Mouse (Mus musculus): ENCODE measurements around the gene St3gal3. TPM values are rescaled to one million over a fixed set of nuclear protein-coding genes. Genes with fewer than 3 reads are reported as not detected.

The St3gal3 gene
- polyA plus RNA-seq, 1 experiment from 2014 or later: 5.6 TPM

DNA sequence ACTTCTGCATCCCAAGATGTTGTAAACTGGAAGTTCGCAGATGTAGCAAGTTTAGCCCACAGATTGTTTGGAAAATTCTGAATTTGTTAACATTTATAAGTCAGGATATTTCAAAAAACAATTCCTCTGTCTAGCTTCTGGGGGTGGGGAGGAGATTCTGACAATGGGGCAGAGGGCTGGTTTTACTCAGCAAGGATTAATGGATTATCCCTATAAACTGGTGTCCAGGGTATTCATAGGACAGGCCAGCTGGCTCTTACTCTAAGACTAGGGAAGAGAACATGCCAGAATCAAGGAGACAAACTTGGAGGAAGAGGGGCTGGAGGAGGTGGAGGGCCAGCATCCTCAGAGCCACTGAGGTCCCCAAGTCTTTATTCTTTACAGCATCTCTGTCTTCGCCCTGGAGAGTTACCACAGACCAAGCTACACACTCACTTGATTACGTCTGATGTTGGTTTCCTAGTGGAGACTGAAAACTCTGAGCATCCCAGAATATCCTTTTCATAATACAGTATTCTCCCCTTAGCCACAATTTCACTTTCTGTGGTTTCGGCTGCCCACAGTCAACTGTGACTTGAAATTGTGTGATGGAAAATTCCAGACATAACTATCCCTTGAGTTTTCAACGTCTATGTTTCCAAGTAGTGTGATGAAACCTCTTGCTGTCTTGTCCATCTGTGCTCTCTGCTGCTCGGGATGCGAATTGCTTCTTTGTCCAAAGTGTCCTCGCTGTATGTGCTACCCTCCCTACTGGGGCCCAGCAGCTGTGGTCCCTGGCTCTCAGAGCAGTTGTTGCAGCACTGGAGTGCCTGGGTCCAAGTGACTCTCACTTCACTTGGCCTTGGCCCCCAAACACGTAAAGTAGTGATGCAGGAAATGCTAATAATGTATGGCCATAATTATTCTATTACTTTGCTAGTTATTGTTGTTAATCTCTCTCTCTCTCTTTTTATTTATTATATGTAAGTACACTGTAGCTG is 64.2 kb downstream of the St3gal3 start:
- H3K36me3 ChIP-seq (replicated peaks; ENCODE audit: control insufficient read depth, insufficient read depth, low read depth, low read length): no peaks in the 10 kb centered on the region
- no peaks in the 10 kb centered on the region for H3K9me3 ChIP-seq (replicated peaks; ENCODE audit: control insufficient read depth, low read length)
- ATAC-seq (replicated peaks; ENCODE audit: insufficient number of reproducible peaks, low FRiP score, low TSS enrichment, low read depth): no peak
- H3K27me3 ChIP-seq (ENCODE audit: control insufficient read depth, insufficient read depth, low read length): no peaks in the 10 kb centered on the region
- H3K9ac ChIP-seq (replicated peaks; ENCODE audit: low read length): no peak overlapping the region
- H3K27ac ChIP-seq (replicated peaks; ENCODE audit: low read depth, low read length): no peak overlapping the region
- H3K4me2 ChIP-seq (ENCODE audit: low read depth, low read length): no peak overlapping the region
- no peaks in the 10 kb centered on the region for H3K4me1 ChIP-seq (ENCODE audit: control insufficient read depth, insufficient read depth, low read length)
- H3K4me3 ChIP-seq (ENCODE audit: low read depth, low read length): no peak overlapping the region
- no peak for DNase-seq (ENCODE audit: low spot score)
- 90% methylated on average over 9 of the region's 9 CpGs for WGBS

DNA sequence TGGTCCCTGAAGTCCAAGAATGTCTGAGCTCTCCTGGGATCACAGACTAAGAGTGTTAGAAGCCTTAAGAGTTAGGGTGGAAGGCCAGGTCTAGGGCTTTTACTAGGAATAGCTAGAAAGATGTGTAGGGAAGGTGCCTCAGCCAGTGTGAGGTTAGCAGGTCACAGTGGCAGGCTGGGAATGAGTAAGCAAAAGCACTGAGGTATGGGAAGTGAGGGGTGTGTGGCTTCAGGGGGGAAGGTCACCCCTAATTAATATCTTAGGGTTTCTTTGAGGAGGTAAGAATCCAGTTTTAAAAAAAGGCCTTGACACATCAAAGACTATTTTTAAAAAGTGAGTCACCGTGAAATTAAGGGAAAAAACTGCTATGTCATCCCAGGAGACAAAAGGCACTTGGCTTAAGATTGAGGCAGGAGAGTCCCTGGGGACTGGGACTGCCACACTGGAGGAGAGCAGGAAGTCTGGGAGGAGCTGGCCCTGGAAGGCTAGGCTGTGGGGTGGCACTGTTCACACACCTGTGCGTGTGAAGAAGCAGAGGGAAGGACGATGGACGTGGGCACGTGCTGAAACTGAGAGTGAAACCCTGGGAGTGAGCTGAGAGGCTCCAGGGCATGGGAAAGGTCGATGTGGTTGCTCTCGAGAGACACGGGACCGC is 72.8 kb downstream of the St3gal3 start:
- no peak for ATAC-seq (replicated peaks; ENCODE audit: insufficient number of reproducible peaks, low FRiP score, low TSS enrichment, low read depth)
- no peak for DNase-seq (ENCODE audit: low spot score)
- Histone ChIP-seq H3K4me2 (ENCODE audit: low read depth, low read length) (no peak overlapping the region), H3K4me3 (ENCODE audit: low read depth, low read length) (no peak overlapping the region), H3K36me3 (replicated peaks; ENCODE audit: control insufficient read depth, insufficient read depth, low read depth, low read length) (no peaks in the 10 kb centered on the region), H3K27ac (replicated peaks; ENCODE audit: low read depth, low read length) (no peak overlapping the region), H3K9ac (replicated peaks; ENCODE audit: low read length) (no peak overlapping the region), H3K4me1 (ENCODE audit: control insufficient read depth, insufficient read depth, low read length) (no peaks in the 10 kb centered on the region), H3K9me3 (replicated peaks; ENCODE audit: control insufficient read depth, low read length) (no peaks in the 10 kb centered on the region), H3K27me3 (ENCODE audit: control insufficient read depth, insufficient read depth, low read length) (no peaks in the 10 kb centered on the region)
- WGBS: 46% methylated on average over 9 of the region's 9 CpGs

GRCm38 (mm10) chr4:118060915-118061530 is 73.7 kb downstream of the St3gal3 start:
- Histone ChIP-seq H3K4me3 (ENCODE audit: low read depth, low read length) (no peak overlapping the region), H3K9ac (replicated peaks; ENCODE audit: low read length) (no peak overlapping the region), H3K27ac (replicated peaks; ENCODE audit: low read depth, low read length) (no peak overlapping the region), H3K9me3 (replicated peaks; ENCODE audit: control insufficient read depth, low read length) (no peaks in the 10 kb centered on the region), H3K27me3 (ENCODE audit: control insufficient read depth, insufficient read depth, low read length) (no peaks in the 10 kb centered on the region), H3K4me2 (ENCODE audit: low read depth, low read length) (no peak overlapping the region), H3K36me3 (replicated peaks; ENCODE audit: control insufficient read depth, insufficient read depth, low read depth, low read length) (no peaks in the 10 kb centered on the region), H3K4me1 (ENCODE audit: control insufficient read depth, insufficient read depth, low read length) (no peaks in the 10 kb centered on the region; the same call in 1 of the 2 replicates)
- no peak for DNase-seq (ENCODE audit: low spot score)
- WGBS: 90% methylated on average over 13 of the region's 13 CpGs
- no peak for ATAC-seq (replicated peaks; ENCODE audit: insufficient number of reproducible peaks, low FRiP score, low TSS enrichment, low read depth)

DNA sequence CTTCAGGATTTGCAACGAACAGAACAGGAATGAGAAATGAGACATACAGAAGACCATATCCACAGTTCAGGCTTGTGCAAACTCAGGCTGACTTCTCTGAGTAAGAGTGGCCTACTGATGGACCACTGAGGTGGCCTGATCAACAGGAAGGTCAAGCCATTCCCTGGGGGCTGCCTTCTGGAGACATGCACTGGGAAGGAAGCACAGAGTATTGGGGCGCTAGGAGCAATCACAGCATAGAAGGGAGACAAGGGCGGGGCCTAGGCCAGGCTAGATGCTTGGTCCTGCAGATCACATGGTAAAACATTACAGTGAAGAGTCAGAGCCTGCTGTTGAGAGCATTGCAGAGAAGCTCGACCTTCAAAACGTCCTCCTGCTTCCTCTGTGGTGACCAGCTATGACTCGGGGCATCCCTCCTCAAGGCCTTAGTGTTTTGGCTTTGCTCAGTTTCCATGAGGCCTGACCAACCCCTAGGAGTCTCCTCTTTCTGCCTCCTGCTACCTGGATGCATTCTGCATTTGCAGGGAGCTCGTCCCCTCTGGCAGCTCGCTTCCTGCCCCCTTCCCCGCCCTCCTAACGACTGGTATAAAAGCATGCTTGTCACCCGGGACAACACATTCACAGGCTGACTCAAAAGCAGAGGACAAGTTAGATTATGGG is 74.8 kb downstream of the St3gal3 start:
- no peak overlapping the region for H3K4me3 ChIP-seq (ENCODE audit: low read depth, low read length)
- H3K27me3 ChIP-seq (ENCODE audit: control insufficient read depth, insufficient read depth, low read length): no peaks in the 10 kb centered on the region
- no peak overlapping the region for H3K4me2 ChIP-seq (ENCODE audit: low read depth, low read length)
- 57% methylated on average over 11 of the region's 11 CpGs for WGBS
- H3K36me3 ChIP-seq (replicated peaks; ENCODE audit: control insufficient read depth, insufficient read depth, low read depth, low read length): no peaks in the 10 kb centered on the region
- H3K4me1 ChIP-seq (ENCODE audit: control insufficient read depth, insufficient read depth, low read length): no peaks in the 10 kb centered on the region; the same call in 1 of the 2 replicates
- DNase-seq (ENCODE audit: low spot score) (no peak), ATAC-seq (replicated peaks; ENCODE audit: insufficient number of reproducible peaks, low FRiP score, low TSS enrichment, low read depth) (no peak)
- no peak overlapping the region for H3K9ac ChIP-seq (replicated peaks; ENCODE audit: low read length)
- no peak overlapping the region for H3K27ac ChIP-seq (replicated peaks; ENCODE audit: low read depth, low read length)
- no peaks in the 10 kb centered on the region for H3K9me3 ChIP-seq (replicated peaks; ENCODE audit: control insufficient read depth, low read length)

GRCm38 (mm10) chr4:118058116-118058677 is 76.5 kb downstream of the St3gal3 start:
- DNase-seq (ENCODE audit: low spot score) (peak; percentile 43), ATAC-seq (replicated peaks; ENCODE audit: insufficient number of reproducible peaks, low FRiP score, low TSS enrichment, low read depth) (no peak)
- H3K27ac ChIP-seq (replicated peaks; ENCODE audit: low read depth, low read length): no peak overlapping the region

GRCm38 (mm10) chr4:118057076-118057475 is 77.6 kb downstream of the St3gal3 start:
- Histone ChIP-seq H3K27me3 (ENCODE audit: control insufficient read depth, insufficient read depth, low read length) (no peaks in the 10 kb centered on the region), H3K4me2 (ENCODE audit: low read depth, low read length) (no peak overlapping the region), H3K9ac (replicated peaks; ENCODE audit: low read length) (no peak overlapping the region), H3K9me3 (replicated peaks; ENCODE audit: control insufficient read depth, low read length) (no peaks in the 10 kb centered on the region), H3K27ac (replicated peaks; ENCODE audit: low read depth, low read length) (no peak overlapping the region), H3K4me3 (ENCODE audit: low read depth, low read length) (no peak overlapping the region), H3K36me3 (replicated peaks; ENCODE audit: control insufficient read depth, insufficient read depth, low read depth, low read length) (no peaks in the 10 kb centered on the region), H3K4me1 (ENCODE audit: control insufficient read depth, insufficient read depth, low read length) (no peaks in the 10 kb centered on the region; the same call in 1 of the 2 replicates)
- no peak for DNase-seq (ENCODE audit: low spot score)
- no peak for ATAC-seq (replicated peaks; ENCODE audit: insufficient number of reproducible peaks, low FRiP score, low TSS enrichment, low read depth)
- 46% methylated on average over 2 of the region's 2 CpGs for WGBS

More at GRCm38 (mm10) chr4:118058116-118058677, 76.5 kb downstream of the St3gal3 start:
- Histone ChIP-seq H3K27me3 (ENCODE audit: control insufficient read depth, insufficient read depth, low read length) (no peaks in the 10 kb centered on the region), H3K4me1 (ENCODE audit: control insufficient read depth, insufficient read depth, low read length) (no peaks in the 10 kb centered on the region; the same call in 1 of the 2 replicates), H3K9ac (replicated peaks; ENCODE audit: low read length) (no peak overlapping the region), H3K4me2 (ENCODE audit: low read depth, low read length) (no peak overlapping the region), H3K9me3 (replicated peaks; ENCODE audit: control insufficient read depth, low read length) (no peaks in the 10 kb centered on the region), H3K36me3 (replicated peaks; ENCODE audit: control insufficient read depth, insufficient read depth, low read depth, low read length) (no peaks in the 10 kb centered on the region), H3K4me3 (ENCODE audit: low read depth, low read length) (no peak overlapping the region)
- 68% methylated on average over 12 of the region's 12 CpGs for WGBS

- Histone ChIP-seq H3K9ac (replicated peaks; ENCODE audit: low read length) (no peak overlapping the region), H3K36me3 (replicated peaks; ENCODE audit: control insufficient read depth, insufficient read depth, low read depth, low read length) (no peaks in the 10 kb centered on the region), H3K27ac (replicated peaks; ENCODE audit: low read depth, low read length) (no peak overlapping the region), H3K9me3 (replicated peaks; ENCODE audit: control insufficient read depth, low read length) (no peaks in the 10 kb centered on the region), H3K4me2 (ENCODE audit: low read depth, low read length) (no peak overlapping the region), H3K27me3 (ENCODE audit: control insufficient read depth, insufficient read depth, low read length) (no peaks in the 10 kb centered on the region), H3K4me1 (ENCODE audit: control insufficient read depth, insufficient read depth, low read length) (no peaks in the 10 kb centered on the region; the same call in 1 of the 2 replicates), H3K4me3 (ENCODE audit: low read depth, low read length) (no peak overlapping the region)
- peak; percentile 23 for DNase-seq (ENCODE audit: low spot score)
- WGBS: 69% methylated on average over 8 of the region's 8 CpGs
- no peak for ATAC-seq (replicated peaks; ENCODE audit: insufficient number of reproducible peaks, low FRiP score, low TSS enrichment, low read depth)
Measured at GRCm38 (mm10) chr4:118054615-118055014, 80.1 kb downstream of the St3gal3 start.

All from embryonic facial prominence, embryonic 11.5 days (tissue).